Mouse (Mus musculus): ENCODE results near the gene Odf2l. TPM values are rescaled to one million over a fixed set of nuclear protein-coding genes. Genes with fewer than 3 reads are reported as not detected.

The Odf2l gene
- 26.2 and 26.8 TPM in 2 replicates for polyA plus RNA-seq (2014; fragmentation: Nextera tagmentation; extraction: Ambion mirVana)

GRCm38 (mm10) chr3:145118254-145119001 is at the start of gene Odf2l:
TSS of gene Odf2l (plus strand) at chr3:145118588.
- ATAC-seq (replicated peaks; ENCODE audit: insufficient number of reproducible peaks, low FRiP score, low TSS enrichment, low read depth) (peak; percentile 98), DNase-seq (ENCODE audit: low spot score) (peak; percentile 98)
- no peaks in the 10 kb centered on the region for H3K36me3 ChIP-seq (replicated peaks; ENCODE audit: control insufficient read depth, insufficient read depth, low read depth, low read length)
- 1% methylated on average over 57 of the region's 57 CpGs for WGBS
- H3K27ac ChIP-seq (replicated peaks; ENCODE audit: low read depth, low read length): peak within 1 kb of the TSS; percentile 94
- H3K4me3 ChIP-seq (ENCODE audit: low read depth, low read length): peak within 1 kb of the TSS; percentile 70
- H3K4me1 ChIP-seq (ENCODE audit: control insufficient read depth, insufficient read depth, low read length): no peaks in the 10 kb centered on the region; the same call in 1 of the 2 replicates
- H3K9ac ChIP-seq (replicated peaks; ENCODE audit: low read length): peak within 1 kb of the TSS; percentile 89
- H3K27me3 ChIP-seq (ENCODE audit: control insufficient read depth, insufficient read depth, low read length): no peaks in the 10 kb centered on the region
- H3K9me3 ChIP-seq (replicated peaks; ENCODE audit: control insufficient read depth, low read length): no peaks in the 10 kb centered on the region
- H3K4me2 ChIP-seq (ENCODE audit: low read depth, low read length): peak within 1 kb of the TSS; percentile 47

GRCm38 (mm10) chr3:145068964-145069363 is 49.4 kb upstream of the Odf2l start:
- DNase-seq (ENCODE audit: low spot score): no peak
- H3K27me3 ChIP-seq (ENCODE audit: control insufficient read depth, insufficient read depth, low read length): no peaks in the 10 kb centered on the region
- H3K4me3 ChIP-seq (ENCODE audit: low read depth, low read length): no peak overlapping the region
- H3K9me3 ChIP-seq (replicated peaks; ENCODE audit: control insufficient read depth, low read length): no peaks in the 10 kb centered on the region
- no peak overlapping the region for H3K9ac ChIP-seq (replicated peaks; ENCODE audit: low read length)
- 87% methylated on average over 4 of the region's 4 CpGs for WGBS
- H3K36me3 ChIP-seq (replicated peaks; ENCODE audit: control insufficient read depth, insufficient read depth, low read depth, low read length): no peaks in the 10 kb centered on the region
- no peak for ATAC-seq (replicated peaks; ENCODE audit: insufficient number of reproducible peaks, low FRiP score, low TSS enrichment, low read depth)
- H3K27ac ChIP-seq (replicated peaks; ENCODE audit: low read depth, low read length): no peak overlapping the region
- no peak overlapping the region for H3K4me2 ChIP-seq (ENCODE audit: low read depth, low read length)
- H3K4me1 ChIP-seq (ENCODE audit: control insufficient read depth, insufficient read depth, low read length): no peaks in the 10 kb centered on the region

- Histone ChIP-seq H3K4me3 (ENCODE audit: low read depth, low read length) (no peak overlapping the region), H3K4me1 (ENCODE audit: control insufficient read depth, insufficient read depth, low read length) (no peaks in the 10 kb centered on the region), H3K27ac (replicated peaks; ENCODE audit: low read depth, low read length) (no peak overlapping the region), H3K27me3 (ENCODE audit: control insufficient read depth, insufficient read depth, low read length) (no peaks in the 10 kb centered on the region), H3K4me2 (ENCODE audit: low read depth, low read length) (no peak overlapping the region), H3K36me3 (replicated peaks; ENCODE audit: control insufficient read depth, insufficient read depth, low read depth, low read length) (no peaks in the 10 kb centered on the region), H3K9me3 (replicated peaks; ENCODE audit: control insufficient read depth, low read length) (no peaks in the 10 kb centered on the region), H3K9ac (replicated peaks; ENCODE audit: low read length) (no peak overlapping the region)
- DNase-seq (ENCODE audit: low spot score) (no peak), ATAC-seq (replicated peaks; ENCODE audit: insufficient number of reproducible peaks, low FRiP score, low TSS enrichment, low read depth) (no peak)
- 88% methylated on average over 3 of the region's 3 CpGs for WGBS
Measured at GRCm38 (mm10) chr3:145072339-145072738, 46.0 kb upstream of the Odf2l start.

GRCm38 (mm10) chr3:145078405-145078804 is 40.0 kb upstream of the Odf2l start:
- no peaks in the 10 kb centered on the region for H3K4me1 ChIP-seq (ENCODE audit: control insufficient read depth, insufficient read depth, low read length)
- ATAC-seq (replicated peaks; ENCODE audit: insufficient number of reproducible peaks, low FRiP score, low TSS enrichment, low read depth): no peak
- 79% methylated on average over 6 of the region's 6 CpGs for WGBS
- H3K36me3 ChIP-seq (replicated peaks; ENCODE audit: control insufficient read depth, insufficient read depth, low read depth, low read length): no peaks in the 10 kb centered on the region
- H3K27ac ChIP-seq (replicated peaks; ENCODE audit: low read depth, low read length): no peak overlapping the region
- no peak overlapping the region for H3K4me3 ChIP-seq (ENCODE audit: low read depth, low read length)
- no peak overlapping the region for H3K4me2 ChIP-seq (ENCODE audit: low read depth, low read length)
- H3K9ac ChIP-seq (replicated peaks; ENCODE audit: low read length): no peak overlapping the region
- no peaks in the 10 kb centered on the region for H3K27me3 ChIP-seq (ENCODE audit: control insufficient read depth, insufficient read depth, low read length)
- DNase-seq (ENCODE audit: low spot score): no peak
- no peaks in the 10 kb centered on the region for H3K9me3 ChIP-seq (replicated peaks; ENCODE audit: control insufficient read depth, low read length)

GRCm38 (mm10) chr3:145080904-145081303 is 37.5 kb upstream of the Odf2l start:
- no peak for ATAC-seq (replicated peaks; ENCODE audit: insufficient number of reproducible peaks, low FRiP score, low TSS enrichment, low read depth)
- no peak overlapping the region for H3K4me2 ChIP-seq (ENCODE audit: low read depth, low read length)
- no peak for DNase-seq (ENCODE audit: low spot score)
- H3K36me3 ChIP-seq (replicated peaks; ENCODE audit: control insufficient read depth, insufficient read depth, low read depth, low read length): no peaks in the 10 kb centered on the region
- no peak overlapping the region for H3K4me3 ChIP-seq (ENCODE audit: low read depth, low read length)
- no peak overlapping the region for H3K9ac ChIP-seq (replicated peaks; ENCODE audit: low read length)
- H3K4me1 ChIP-seq (ENCODE audit: control insufficient read depth, insufficient read depth, low read length): no peaks in the 10 kb centered on the region
- H3K9me3 ChIP-seq (replicated peaks; ENCODE audit: control insufficient read depth, low read length): no peaks in the 10 kb centered on the region
- 79% methylated on average over 8 of the region's 8 CpGs for WGBS
- no peak overlapping the region for H3K27ac ChIP-seq (replicated peaks; ENCODE audit: low read depth, low read length)
- H3K27me3 ChIP-seq (ENCODE audit: control insufficient read depth, insufficient read depth, low read length): no peaks in the 10 kb centered on the region

- Histone ChIP-seq H3K9me3 (replicated peaks; ENCODE audit: control insufficient read depth, low read length) (no peaks in the 10 kb centered on the region), H3K36me3 (replicated peaks; ENCODE audit: control insufficient read depth, insufficient read depth, low read depth, low read length) (no peaks in the 10 kb centered on the region), H3K9ac (replicated peaks; ENCODE audit: low read length) (no peak overlapping the region), H3K27ac (replicated peaks; ENCODE audit: low read depth, low read length) (no peak overlapping the region), H3K4me2 (ENCODE audit: low read depth, low read length) (no peak overlapping the region), H3K4me1 (ENCODE audit: control insufficient read depth, insufficient read depth, low read length) (no peaks in the 10 kb centered on the region), H3K4me3 (ENCODE audit: low read depth, low read length) (no peak overlapping the region), H3K27me3 (ENCODE audit: control insufficient read depth, insufficient read depth, low read length) (no peaks in the 10 kb centered on the region)
- no peak for ATAC-seq (replicated peaks; ENCODE audit: insufficient number of reproducible peaks, low FRiP score, low TSS enrichment, low read depth)
- 89% methylated on average over 1 of the region's 1 CpGs for WGBS
- DNase-seq (ENCODE audit: low spot score): no peak
Measured at GRCm38 (mm10) chr3:145083081-145083480, 35.3 kb upstream of the Odf2l start.

GRCm38 (mm10) chr3:145086180-145086579 is 32.2 kb upstream of the Odf2l start:
- H3K36me3 ChIP-seq (replicated peaks; ENCODE audit: control insufficient read depth, insufficient read depth, low read depth, low read length): no peaks in the 10 kb centered on the region
- no peaks in the 10 kb centered on the region for H3K4me1 ChIP-seq (ENCODE audit: control insufficient read depth, insufficient read depth, low read length)
- no peak overlapping the region for H3K4me2 ChIP-seq (ENCODE audit: low read depth, low read length)
- DNase-seq (ENCODE audit: low spot score) (no peak), ATAC-seq (replicated peaks; ENCODE audit: insufficient number of reproducible peaks, low FRiP score, low TSS enrichment, low read depth) (no peak)
- H3K9ac ChIP-seq (replicated peaks; ENCODE audit: low read length): no peak overlapping the region
- no peak overlapping the region for H3K27ac ChIP-seq (replicated peaks; ENCODE audit: low read depth, low read length)
- no peak overlapping the region for H3K4me3 ChIP-seq (ENCODE audit: low read depth, low read length)
- H3K9me3 ChIP-seq (replicated peaks; ENCODE audit: control insufficient read depth, low read length): no peaks in the 10 kb centered on the region
- H3K27me3 ChIP-seq (ENCODE audit: control insufficient read depth, insufficient read depth, low read length): no peaks in the 10 kb centered on the region
- WGBS: 89% methylated on average over 14 of the region's 14 CpGs

- no peak overlapping the region for H3K4me2 ChIP-seq (ENCODE audit: low read depth, low read length)
- no peaks in the 10 kb centered on the region for H3K4me1 ChIP-seq (ENCODE audit: control insufficient read depth, insufficient read depth, low read length)
- no peak overlapping the region for H3K9ac ChIP-seq (replicated peaks; ENCODE audit: low read length)
- no peaks in the 10 kb centered on the region for H3K36me3 ChIP-seq (replicated peaks; ENCODE audit: control insufficient read depth, insufficient read depth, low read depth, low read length)
- H3K27me3 ChIP-seq (ENCODE audit: control insufficient read depth, insufficient read depth, low read length): no peaks in the 10 kb centered on the region
- WGBS: 73% methylated on average over 8 of the region's 8 CpGs
- no peak overlapping the region for H3K4me3 ChIP-seq (ENCODE audit: low read depth, low read length)
- DNase-seq (ENCODE audit: low spot score) (no peak), ATAC-seq (replicated peaks; ENCODE audit: insufficient number of reproducible peaks, low FRiP score, low TSS enrichment, low read depth) (no peak)
- H3K27ac ChIP-seq (replicated peaks; ENCODE audit: low read depth, low read length): no peak overlapping the region
- H3K9me3 ChIP-seq (replicated peaks; ENCODE audit: control insufficient read depth, low read length): no peaks in the 10 kb centered on the region
Measured at GRCm38 (mm10) chr3:145087857-145088598, 30.4 kb upstream of the Odf2l start.

Measured in embryonic facial prominence, embryonic 11.5 days (tissue).